19 mouse cellular contexts compared by ENCODE assay signal in genomic region chr11:74385674-74386073, GRCm38 (mm10). TPM values are rescaled to one million over a fixed set of nuclear protein-coding genes. Genes with fewer than 3 reads are reported as not detected.
DNase-seq lines count a peak whose midpoint lies in the region; ATAC-seq and TF ChIP-seq lines count a peak whose summit lies in the region.
"Had no signal": no experiment of that assay in that cellular context is flagged by ENCODE, and none has a peak within 500 bp of the region (broad histone marks: within the 10 kb centered on the region; RNA-seq: fewer than 3 reads in every experiment).

No protein-coding gene starts in this region.

- H3K4me2 ChIP-seq in intestine, postnatal 0 days (replicated peaks; ENCODE audit: low read depth) = no peak overlapping the region

- TF ChIP-seq CTCF in layer of hippocampus, adult 2 months (conservative IDR thresholded peaks at IDR 0.05) = no peak
- no peak for TF ChIP-seq CTCF in intestine, postnatal 0 days (IDR thresholded peaks at IDR 0.05; ENCODE audit: low read depth)

- intact Hi-C loops in gastrocnemius, postnatal 14 days (cut with DNase I; ENCODE audit: low total_unique reads) = no loop called here

- no peaks in the 10 kb centered on the region for H3K4me1 ChIP-seq in intestine, postnatal 0 days (replicated peaks; ENCODE audit: control insufficient read depth, insufficient read depth, low read length)
- H3K4me1 ChIP-seq: midbrain, embryonic 10.5 days had no signal

- 64% methylated on average over 9 of the region's 9 CpGs for WGBS in intestine, postnatal 0 days

- peak overlapping the region; percentile 62 for H3K27ac ChIP-seq in layer of hippocampus, adult 2 months
- H3K27ac ChIP-seq in intestine, postnatal 0 days (ENCODE audit: low read depth, low read length) = no peak overlapping the region
- H3K27ac ChIP-seq: liver, embryonic 14.5 days; midbrain, embryonic 10.5 days had no signal

- peak; percentile 13 for DNase-seq in gastrocnemius, adult 18-20 months (ENCODE audit: low spot score)
- DNase-seq in gastrocnemius, postnatal 14 days = no peak
- DNase-seq in layer of hippocampus, adult 2 months (ENCODE audit: low spot score in 2 of 2) = no peak
- DNase-seq in layer of hippocampus, adult 11-12 months (ENCODE audit: low spot score) = no peak
- peak; percentile 27 for DNase-seq in adrenal gland, postnatal 25 days
- DNase-seq in heart, postnatal 4 days = peak; percentile 30
- DNase-seq in c-Kit-positive CD71-positive TER-119-positive erythroid progenitor cells, embryonic 14.5 days (ENCODE audit: low spot score) = no peak

- no peak overlapping the region for H3K9ac ChIP-seq in intestine, postnatal 0 days (ENCODE audit: low read depth, low read length)
- H3K9ac ChIP-seq: liver, embryonic 14.5 days had no signal

- peaks cover 25% of the 10 kb centered on the region for H3K36me3 ChIP-seq in intestine, postnatal 0 days (ENCODE audit: control insufficient read depth, insufficient read depth)
- H3K36me3 ChIP-seq: midbrain, embryonic 10.5 days had no signal

- H3K9me3 ChIP-seq in intestine, postnatal 0 days (ENCODE audit: control insufficient read depth) = no peaks in the 10 kb centered on the region
- H3K9me3 ChIP-seq: midbrain, embryonic 10.5 days had no signal

- H3K4me3 ChIP-seq in layer of hippocampus, adult 2 months = no peak overlapping the region
- H3K4me3 ChIP-seq in intestine, postnatal 0 days (ENCODE audit: low read depth, low read length) = no peak overlapping the region
- H3K4me3 ChIP-seq: midbrain, embryonic 10.5 days; myocyte had no signal

- no peaks in the 10 kb centered on the region for H3K27me3 ChIP-seq in intestine, postnatal 0 days (replicated peaks; ENCODE audit: control insufficient read depth, insufficient read depth, low read length)

- ATAC-seq in intestine, postnatal 0 days = no peak

RNA-seq across cellular contexts. Expression of gene Olfr412, which starts 23.8 kb away (rescaled TPM):
- total RNA-seq in gastrocnemius, adult 18-20 months (2021) = not detected
- total RNA-seq in gastrocnemius, postnatal 14 days (2021) = not detected
- not detected for total RNA-seq in layer of hippocampus, adult 2 months (2021)
- total RNA-seq in adrenal gland, postnatal 25 days (2021) = not detected in 2 replicates
- not detected for total RNA-seq in heart, postnatal 4 days (2021)
- not detected in 2 replicates for polyA plus RNA-seq in intestine, postnatal 0 days (2015; fragmentation: Nextera tagmentation; extraction: Ambion mirVana)
- total RNA-seq: common myeloid progenitor, adult 5-6 weeks; left cerebral cortex, adult 8-10 months; MEL had no signal
- polyA plus RNA-seq: C2C12; heart, embryonic 16.5 days; large intestine, adult 2 months; liver, embryonic 14.5 days; midbrain, embryonic 10.5 days; myocyte; small intestine, adult 2 months; testis, adult 2 months had no signal

RNA-seq across cellular contexts. Expression of gene Olfr411, which starts 33.2 kb away (rescaled TPM):
- total RNA-seq in gastrocnemius, adult 18-20 months (2021) = not detected
- not detected for total RNA-seq in gastrocnemius, postnatal 14 days (2021)
- total RNA-seq in layer of hippocampus, adult 2 months (2021) = not detected
- total RNA-seq in adrenal gland, postnatal 25 days (2021) = not detected in 2 replicates
- not detected for total RNA-seq in heart, postnatal 4 days (2021)
- polyA plus RNA-seq in intestine, postnatal 0 days (2015; fragmentation: Nextera tagmentation; extraction: Ambion mirVana) = not detected in 2 replicates
- total RNA-seq: common myeloid progenitor, adult 5-6 weeks; left cerebral cortex, adult 8-10 months; MEL had no signal
- polyA plus RNA-seq: C2C12; heart, embryonic 16.5 days; large intestine, adult 2 months; liver, embryonic 14.5 days; midbrain, embryonic 10.5 days; myocyte; small intestine, adult 2 months; testis, adult 2 months had no signal

RNA-seq across cellular contexts. Expression of gene Olfr410, which starts 47.8 kb away (rescaled TPM):
- total RNA-seq in gastrocnemius, adult 18-20 months (2021) = not detected
- total RNA-seq in gastrocnemius, postnatal 14 days (2021) = not detected
- not detected for total RNA-seq in layer of hippocampus, adult 2 months (2021)
- not detected in 2 replicates for total RNA-seq in adrenal gland, postnatal 25 days (2021)
- total RNA-seq in heart, postnatal 4 days (2021) = not detected
- polyA plus RNA-seq in intestine, postnatal 0 days (2015; fragmentation: Nextera tagmentation; extraction: Ambion mirVana) = not detected in 2 replicates
- total RNA-seq: common myeloid progenitor, adult 5-6 weeks; left cerebral cortex, adult 8-10 months; MEL had no signal
- polyA plus RNA-seq: C2C12; heart, embryonic 16.5 days; large intestine, adult 2 months; liver, embryonic 14.5 days; midbrain, embryonic 10.5 days; myocyte; small intestine, adult 2 months; testis, adult 2 months had no signal

Comparison
In these comparisons a context has a peak if more than half of its experiments do, and no peak if none do; other contexts are left out.
1. DNase-seq: peak in gastrocnemius, adult 18-20 months (single experiment), adrenal gland, postnatal 25 days (single experiment) and heart, postnatal 4 days (single experiment); none in gastrocnemius, postnatal 14 days (single experiment), layer of hippocampus, adult 2 months (0 of 2), layer of hippocampus, adult 11-12 months (single experiment) and c-Kit-positive CD71-positive TER-119-positive erythroid progenitor cells, embryonic 14.5 days (single experiment).